Mouse (Mus musculus): Measurements from ENCODE around the gene Plcb4. TPM values are rescaled to one million over a fixed set of nuclear protein-coding genes. Genes with fewer than 3 reads are reported as not detected.

The Plcb4 gene
- polyA plus RNA-seq, 1 experiment from 2014 or later = 36.3 TPM

GRCm38 (mm10) chr2:135824757-135825156 is 165.9 kb downstream of the Plcb4 start:
- Histone ChIP-seq H3K27me3 (replicated peaks; ENCODE audit: control insufficient read depth, insufficient read depth, low read length) (no peaks in the 10 kb centered on the region), H3K4me2 (ENCODE audit: low read length) (no peak overlapping the region), H3K9me3 (ENCODE audit: control insufficient read depth, low read length) (no peaks in the 10 kb centered on the region), H3K27ac (ENCODE audit: low read depth, low read length) (no peak overlapping the region), H3K9ac (ENCODE audit: low read depth, low read length) (no peak overlapping the region), H3K36me3 (ENCODE audit: control insufficient read depth, insufficient read depth, low read length) (no peaks in the 10 kb centered on the region), H3K4me1 (ENCODE audit: control insufficient read depth, insufficient read depth, low read depth, low read length) (peaks cover 2% of the 10 kb centered on the region; the same call in 1 of the 2 replicates), H3K4me3 (ENCODE audit: low read length) (no peak overlapping the region)
- 89% methylated on average over 1 of the region's 1 CpGs for WGBS
- no peak for ATAC-seq

GRCm38 (mm10) chr2:135825645-135826044 is 166.8 kb downstream of the Plcb4 start:
- peak; percentile 56; the same call in 1 of the 2 replicates for ATAC-seq
- H3K4me3 ChIP-seq (ENCODE audit: low read length) = no peak overlapping the region
- H3K9ac ChIP-seq (ENCODE audit: low read depth, low read length) = no peak overlapping the region
- H3K9me3 ChIP-seq (ENCODE audit: control insufficient read depth, low read length) = no peaks in the 10 kb centered on the region
- 58% methylated on average over 2 of the region's 2 CpGs for WGBS
- no peak overlapping the region for H3K4me2 ChIP-seq (ENCODE audit: low read length)
- H3K36me3 ChIP-seq (ENCODE audit: control insufficient read depth, insufficient read depth, low read length) = no peaks in the 10 kb centered on the region
- no peak overlapping the region for H3K27ac ChIP-seq (ENCODE audit: low read depth, low read length)
- peaks cover 2% of the 10 kb centered on the region; the same call in 1 of the 2 replicates for H3K4me1 ChIP-seq (ENCODE audit: control insufficient read depth, insufficient read depth, low read depth, low read length)
- no peaks in the 10 kb centered on the region for H3K27me3 ChIP-seq (replicated peaks; ENCODE audit: control insufficient read depth, insufficient read depth, low read length)

- H3K27me3 ChIP-seq (replicated peaks; ENCODE audit: control insufficient read depth, insufficient read depth, low read length) = no peaks in the 10 kb centered on the region
- peaks cover 2% of the 10 kb centered on the region; the same call in 1 of the 2 replicates for H3K4me1 ChIP-seq (ENCODE audit: control insufficient read depth, insufficient read depth, low read depth, low read length)
- H3K9me3 ChIP-seq (ENCODE audit: control insufficient read depth, low read length) = no peaks in the 10 kb centered on the region
- H3K36me3 ChIP-seq (ENCODE audit: control insufficient read depth, insufficient read depth, low read length) = no peaks in the 10 kb centered on the region
- no peak overlapping the region for H3K9ac ChIP-seq (ENCODE audit: low read depth, low read length)
- H3K4me2 ChIP-seq (ENCODE audit: low read length) = no peak overlapping the region
- no peak overlapping the region for H3K4me3 ChIP-seq (ENCODE audit: low read length)
- WGBS = 81% methylated on average over 3 of the region's 3 CpGs
- no peak for ATAC-seq
- no peak overlapping the region for H3K27ac ChIP-seq (ENCODE audit: low read depth, low read length)
These were observed 168.0 kb downstream of the Plcb4 start for GRCm38 (mm10) chr2:135826616-135827360.

GRCm38 (mm10) chr2:135828446-135828845 is 169.6 kb downstream of the Plcb4 start:
- no peaks in the 10 kb centered on the region for H3K9me3 ChIP-seq (ENCODE audit: control insufficient read depth, low read length)
- no peak overlapping the region for H3K27ac ChIP-seq (ENCODE audit: low read depth, low read length)
- no peaks in the 10 kb centered on the region for H3K36me3 ChIP-seq (ENCODE audit: control insufficient read depth, insufficient read depth, low read length)
- no peak overlapping the region for H3K9ac ChIP-seq (ENCODE audit: low read depth, low read length)
- no peaks in the 10 kb centered on the region for H3K27me3 ChIP-seq (replicated peaks; ENCODE audit: control insufficient read depth, insufficient read depth, low read length)
- ATAC-seq = no peak
- H3K4me2 ChIP-seq (ENCODE audit: low read length) = no peak overlapping the region
- WGBS = 71% methylated on average over 2 of the region's 2 CpGs
- peaks cover 2% of the 10 kb centered on the region; the same call in 1 of the 2 replicates for H3K4me1 ChIP-seq (ENCODE audit: control insufficient read depth, insufficient read depth, low read depth, low read length)
- no peak overlapping the region for H3K4me3 ChIP-seq (ENCODE audit: low read length)

GRCm38 (mm10) chr2:135833743-135834142 is 174.9 kb downstream of the Plcb4 start:
- Histone ChIP-seq H3K4me2 (ENCODE audit: low read length) (no peak overlapping the region), H3K9me3 (ENCODE audit: control insufficient read depth, low read length) (no peaks in the 10 kb centered on the region), H3K27me3 (replicated peaks; ENCODE audit: control insufficient read depth, insufficient read depth, low read length) (no peaks in the 10 kb centered on the region), H3K4me3 (ENCODE audit: low read length) (no peak overlapping the region), H3K4me1 (ENCODE audit: control insufficient read depth, insufficient read depth, low read depth, low read length) (no peaks in the 10 kb centered on the region; the same call in 1 of the 2 replicates), H3K9ac (ENCODE audit: low read depth, low read length) (no peak overlapping the region), H3K36me3 (ENCODE audit: control insufficient read depth, insufficient read depth, low read length) (no peaks in the 10 kb centered on the region), H3K27ac (ENCODE audit: low read depth, low read length) (no peak overlapping the region)
- ATAC-seq = no peak
- 97% methylated on average over 3 of the region's 3 CpGs for WGBS

GRCm38 (mm10) chr2:135834435-135834834 is 175.6 kb downstream of the Plcb4 start:
- Histone ChIP-seq H3K9me3 (ENCODE audit: control insufficient read depth, low read length) (no peaks in the 10 kb centered on the region), H3K4me2 (ENCODE audit: low read length) (no peak overlapping the region), H3K4me3 (ENCODE audit: low read length) (no peak overlapping the region), H3K27me3 (replicated peaks; ENCODE audit: control insufficient read depth, insufficient read depth, low read length) (no peaks in the 10 kb centered on the region), H3K9ac (ENCODE audit: low read depth, low read length) (no peak overlapping the region), H3K27ac (ENCODE audit: low read depth, low read length) (no peak overlapping the region), H3K4me1 (ENCODE audit: control insufficient read depth, insufficient read depth, low read depth, low read length) (no peaks in the 10 kb centered on the region; the same call in 1 of the 2 replicates), H3K36me3 (ENCODE audit: control insufficient read depth, insufficient read depth, low read length) (no peaks in the 10 kb centered on the region)
- no peak for ATAC-seq
- WGBS = 87% methylated on average over 2 of the region's 2 CpGs

GRCm38 (mm10) chr2:135835911-135836310 is 177.1 kb downstream of the Plcb4 start:
- Histone ChIP-seq H3K36me3 (ENCODE audit: control insufficient read depth, insufficient read depth, low read length) (no peaks in the 10 kb centered on the region), H3K4me1 (ENCODE audit: control insufficient read depth, insufficient read depth, low read depth, low read length) (no peaks in the 10 kb centered on the region; the same call in 1 of the 2 replicates), H3K27ac (ENCODE audit: low read depth, low read length) (no peak overlapping the region), H3K4me3 (ENCODE audit: low read length) (no peak overlapping the region), H3K27me3 (replicated peaks; ENCODE audit: control insufficient read depth, insufficient read depth, low read length) (no peaks in the 10 kb centered on the region), H3K4me2 (ENCODE audit: low read length) (no peak overlapping the region), H3K9me3 (ENCODE audit: control insufficient read depth, low read length) (no peaks in the 10 kb centered on the region), H3K9ac (ENCODE audit: low read depth, low read length) (no peak overlapping the region)
- WGBS = 86% methylated on average over 5 of the region's 5 CpGs
- no peak for ATAC-seq

GRCm38 (mm10) chr2:135836426-135836825 is 177.6 kb downstream of the Plcb4 start:
- no peak for ATAC-seq
- no peak overlapping the region for H3K4me3 ChIP-seq (ENCODE audit: low read length)
- no peak overlapping the region for H3K27ac ChIP-seq (ENCODE audit: low read depth, low read length)
- H3K36me3 ChIP-seq (ENCODE audit: control insufficient read depth, insufficient read depth, low read length) = no peaks in the 10 kb centered on the region
- WGBS = 82% methylated on average over 3 of the region's 3 CpGs
- H3K4me1 ChIP-seq (ENCODE audit: control insufficient read depth, insufficient read depth, low read depth, low read length) = no peaks in the 10 kb centered on the region; the same call in 1 of the 2 replicates
- no peak overlapping the region for H3K9ac ChIP-seq (ENCODE audit: low read depth, low read length)
- H3K27me3 ChIP-seq (replicated peaks; ENCODE audit: control insufficient read depth, insufficient read depth, low read length) = no peaks in the 10 kb centered on the region
- H3K4me2 ChIP-seq (ENCODE audit: low read length) = no peak overlapping the region
- no peaks in the 10 kb centered on the region for H3K9me3 ChIP-seq (ENCODE audit: control insufficient read depth, low read length)

- no peaks in the 10 kb centered on the region for H3K36me3 ChIP-seq (ENCODE audit: control insufficient read depth, insufficient read depth, low read length)
- ATAC-seq = no peak
- no peak overlapping the region for H3K4me2 ChIP-seq (ENCODE audit: low read length)
- H3K27ac ChIP-seq (ENCODE audit: low read depth, low read length) = no peak overlapping the region
- 75% methylated on average over 1 of the region's 1 CpGs for WGBS
- H3K4me3 ChIP-seq (ENCODE audit: low read length) = no peak overlapping the region
- no peaks in the 10 kb centered on the region for H3K27me3 ChIP-seq (replicated peaks; ENCODE audit: control insufficient read depth, insufficient read depth, low read length)
- H3K9ac ChIP-seq (ENCODE audit: low read depth, low read length) = no peak overlapping the region
- no peaks in the 10 kb centered on the region; the same call in 1 of the 2 replicates for H3K4me1 ChIP-seq (ENCODE audit: control insufficient read depth, insufficient read depth, low read depth, low read length)
- no peaks in the 10 kb centered on the region for H3K9me3 ChIP-seq (ENCODE audit: control insufficient read depth, low read length)
These were observed 178.9 kb downstream of the Plcb4 start for GRCm38 (mm10) chr2:135837730-135838129.

Data from hindbrain, embryonic 16.5 days (tissue).